ENCODE assay signal across 32 mouse cellular contexts in genomic region chrX:134280531-134280930, GRCm38 (mm10). TPM values are rescaled to one million over a fixed set of nuclear protein-coding genes. Genes with fewer than 3 reads are reported as not detected.
"Had no signal": no experiment of that assay in that cellular context is flagged by ENCODE, and none has a peak within 500 bp of the region (broad histone marks: within the 10 kb centered on the region; RNA-seq: fewer than 3 reads in every experiment).

No protein-coding gene starts in this region.

- H3K27ac ChIP-seq: embryonic facial prominence, embryonic 10.5 days; embryonic facial prominence, embryonic 12.5 days; embryonic facial prominence, embryonic 13.5 days; embryonic facial prominence, embryonic 15.5 days; forebrain, embryonic 10.5 days; forebrain, embryonic 12.5 days; forebrain, embryonic 13.5 days; forebrain, embryonic 15.5 days; gastrocnemius, adult 2 months; heart, adult 2 months had no signal

- H3K9ac ChIP-seq: embryonic facial prominence, embryonic 12.5 days; embryonic facial prominence, embryonic 13.5 days; embryonic facial prominence, embryonic 15.5 days; forebrain, embryonic 12.5 days; forebrain, embryonic 13.5 days; forebrain, embryonic 15.5 days; forebrain, postnatal 0 days had no signal

- ATAC-seq: forebrain, embryonic 13.5 days; forebrain, embryonic 14.5 days; forebrain, embryonic 15.5 days; forebrain, embryonic 16.5 days; forebrain, postnatal 0 days had no signal

- DNase-seq: cerebellum, adult 9-10 months; cerebellum, adult 9-11 months; cerebellum, postnatal 10 days; cerebellum, postnatal 14 days; cerebellum, postnatal 25 days; cerebellum, postnatal 36 days; embryo, embryonic 11 days; forebrain, postnatal 0 days; gastrocnemius, adult 2 months; gastrocnemius, postnatal 10 days; gastrocnemius, postnatal 14 days; gastrocnemius, postnatal 25 days; gastrocnemius, postnatal 36 days; heart, adult 11 months; heart, adult 18-20 months; heart, adult 2 months had no signal

- H3K36me3 ChIP-seq: embryonic facial prominence, embryonic 10.5 days; embryonic facial prominence, embryonic 12.5 days; embryonic facial prominence, embryonic 13.5 days; embryonic facial prominence, embryonic 15.5 days; forebrain, embryonic 10.5 days; forebrain, embryonic 12.5 days; forebrain, embryonic 15.5 days had no signal

- H3K27me3 ChIP-seq: embryonic facial prominence, embryonic 12.5 days; embryonic facial prominence, embryonic 15.5 days; forebrain, embryonic 13.5 days; forebrain, embryonic 15.5 days had no signal

- H3K9me3 ChIP-seq: embryonic facial prominence, embryonic 10.5 days; embryonic facial prominence, embryonic 12.5 days; embryonic facial prominence, embryonic 13.5 days; embryonic facial prominence, embryonic 15.5 days; forebrain, embryonic 10.5 days; forebrain, embryonic 12.5 days; forebrain, embryonic 13.5 days; forebrain, embryonic 15.5 days had no signal

- H3K4me3 ChIP-seq: embryonic facial prominence, embryonic 10.5 days; embryonic facial prominence, embryonic 12.5 days; embryonic facial prominence, embryonic 13.5 days; embryonic facial prominence, embryonic 15.5 days; erythroblast, embryonic 14.5 days; forebrain, embryonic 10.5 days; forebrain, embryonic 12.5 days; forebrain, embryonic 13.5 days; forebrain, embryonic 15.5 days; gastrocnemius, adult 2 months; heart, adult 2 months had no signal

- H3K4me1 ChIP-seq: embryonic facial prominence, embryonic 12.5 days; embryonic facial prominence, embryonic 13.5 days; embryonic facial prominence, embryonic 15.5 days; forebrain, embryonic 12.5 days; forebrain, embryonic 15.5 days had no signal

RNA-seq across cellular contexts. Expression of gene Tmem35a, which starts 14.5 kb away (rescaled TPM):
- total RNA-seq: common myeloid progenitor, adult 5-6 weeks; gastrocnemius, adult 18-20 months; granulocyte monocyte progenitor cell, adult 5-6 weeks had no signal
- polyA plus RNA-seq: erythroblast, embryonic 14.5 days had no signal

RNA-seq across cellular contexts. Expression of gene Cenpi, which starts 27.4 kb away (rescaled TPM):
- total RNA-seq: gastrocnemius, adult 18-20 months had no signal

RNA-seq across cellular contexts. Expression of gene Nox1, which starts 58.8 kb away (rescaled TPM):
- total RNA-seq: forebrain, postnatal 0 days; gastrocnemius, adult 18-20 months; granulocyte monocyte progenitor cell, adult 5-6 weeks had no signal
- polyA plus RNA-seq: embryonic facial prominence, embryonic 10.5 days; embryonic facial prominence, embryonic 11.5 days; embryonic facial prominence, embryonic 12.5 days; embryonic facial prominence, embryonic 15.5 days; erythroblast, embryonic 14.5 days; forebrain, embryonic 10.5 days; forebrain, embryonic 14.5 days; forebrain, embryonic 15.5 days; forebrain, postnatal 0 days; gonadal fat pad, adult 2 months; heart, adult 2 months had no signal
